ENCODE assay signal across 8 mouse cellular contexts in the genomic region with DNA sequence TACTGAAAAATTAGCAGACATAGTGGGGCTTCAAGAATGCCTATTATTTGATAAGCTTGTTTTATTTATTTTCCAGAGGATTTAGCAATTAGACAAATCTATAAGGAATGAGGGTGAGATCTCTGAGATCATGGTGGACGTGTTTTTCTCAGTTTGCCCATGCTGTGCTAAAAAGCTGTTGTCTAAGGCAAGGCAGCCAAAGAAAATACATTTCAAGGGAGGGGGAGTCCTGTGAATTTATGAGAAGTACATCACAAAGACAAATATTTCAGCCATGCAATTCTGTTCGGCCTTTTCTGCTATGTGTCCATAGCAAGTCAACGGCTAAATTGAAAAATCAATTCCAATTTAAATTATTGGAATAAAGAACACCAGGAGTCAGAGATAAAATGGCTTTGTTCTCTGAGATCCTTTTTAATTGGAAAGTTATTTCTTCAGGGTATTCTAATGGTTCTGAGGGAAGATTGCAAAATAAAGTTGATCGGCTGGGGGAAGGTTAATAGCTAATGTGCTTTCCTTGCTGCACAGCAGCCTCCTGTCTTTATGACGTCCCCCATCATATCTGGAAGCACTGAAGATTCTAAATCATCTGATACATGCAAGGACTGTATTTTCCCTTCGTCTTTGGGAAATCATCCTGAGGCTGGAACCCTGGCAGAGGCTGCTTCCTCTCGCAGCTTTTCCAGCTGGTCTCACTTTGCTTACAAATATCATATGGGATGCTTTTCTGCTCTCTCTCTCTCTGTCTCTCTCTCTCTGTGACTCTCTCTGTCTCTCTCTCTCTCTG.
A peak's percentile ranks its signal among the peaks of the same experiment; 100 is the strongest.
DNase-seq lines count a peak whose midpoint lies in the region; ATAC-seq and TF ChIP-seq lines count a peak whose summit lies in the region.
"Had no signal": no experiment of that assay in that cellular context is flagged by ENCODE, and none has a peak within 500 bp of the region (broad histone marks: within the 10 kb centered on the region; RNA-seq: fewer than 3 reads in every experiment).

No protein-coding gene starts in this region.

- intact Hi-C loops in heart, postnatal 36 days (cut with DNase I), result loop anchor here (1.0 kb wide), 1 partner anchor 27 kb away; no protein-coding TSS in a partner anchor

- no peak for TF ChIP-seq CTCF in heart, postnatal 0 days (IDR thresholded peaks at IDR 0.05; ENCODE audit: low read depth)

- DNase-seq in heart, postnatal 0 days (ENCODE audit: low spot score), result no peak
- no peak for DNase-seq in heart, postnatal 36 days
- peak; percentile 20 for DNase-seq in Muller cell, postnatal 12 days (ENCODE audit: inconsistent ontology term)
- DNase-seq in testis, postnatal 10 days (ENCODE audit: low spot score), result no peak
- DNase-seq in urinary bladder, adult 2 months (ENCODE audit: low spot score), result no peak

- no peak overlapping the region for H3K4me3 ChIP-seq in heart, postnatal 0 days (ENCODE audit: low read depth, low read length)
- H3K4me3 ChIP-seq in brown adipose tissue, adult 24 weeks (ENCODE audit: insufficient read depth, low read depth, low read length), result no peak overlapping the region
- H3K4me3 ChIP-seq in midbrain, embryonic 13.5 days (replicated peaks), result no peak overlapping the region
- H3K4me3 ChIP-seq: stomach, embryonic 15.5 days had no signal

- H3K27ac ChIP-seq in heart, postnatal 0 days (ENCODE audit: low read depth), result peak overlapping the region; percentile 48; the same call in 1 of the 2 replicates
- peak overlapping the region; percentile 92 for H3K27ac ChIP-seq in brown adipose tissue, adult 24 weeks (replicated peaks; ENCODE audit: low read depth, low read length)
- H3K27ac ChIP-seq in midbrain, embryonic 13.5 days, result peak overlapping the region; percentile 72
- H3K27ac ChIP-seq: stomach, embryonic 15.5 days had no signal

- 45% methylated on average over 7 of the region's 7 CpGs for WGBS in heart, postnatal 0 days
- 22% methylated on average over 7 of the region's 7 CpGs for WGBS in midbrain, embryonic 13.5 days

- H3K36me3 ChIP-seq in heart, postnatal 0 days (replicated peaks; ENCODE audit: control insufficient read depth, insufficient read depth, low read length), result no peaks in the 10 kb centered on the region
- H3K36me3 ChIP-seq in midbrain, embryonic 13.5 days, result no peaks in the 10 kb centered on the region
- H3K36me3 ChIP-seq: stomach, embryonic 15.5 days had no signal

- H3K27me3 ChIP-seq in heart, postnatal 0 days (ENCODE audit: control insufficient read depth, insufficient read depth, low read length), result no peaks in the 10 kb centered on the region
- H3K27me3 ChIP-seq in midbrain, embryonic 13.5 days, result no peaks in the 10 kb centered on the region
- H3K27me3 ChIP-seq: stomach, embryonic 15.5 days had no signal

- no peak overlapping the region for H3K9ac ChIP-seq in heart, postnatal 0 days (replicated peaks; ENCODE audit: low read depth, low read length)
- no peak overlapping the region for H3K9ac ChIP-seq in midbrain, embryonic 13.5 days (replicated peaks)
- H3K9ac ChIP-seq: stomach, embryonic 15.5 days had no signal

- H3K4me2 ChIP-seq in heart, postnatal 0 days (ENCODE audit: low read depth, low read length), result no peak overlapping the region
- H3K4me2 ChIP-seq in midbrain, embryonic 13.5 days (replicated peaks), result no peak overlapping the region
- H3K4me2 ChIP-seq: stomach, embryonic 15.5 days had no signal

- no peak for TF ChIP-seq EP300 in heart, postnatal 0 days (IDR thresholded peaks at IDR 0.05; ENCODE audit: low read depth)

- H3K4me1 ChIP-seq in heart, postnatal 0 days (ENCODE audit: control insufficient read depth, insufficient read depth), result no peaks in the 10 kb centered on the region
- H3K4me1 ChIP-seq in brown adipose tissue, adult 24 weeks (ENCODE audit: control insufficient read depth, insufficient read depth, insufficient read length, low read length), result peaks cover 11% of the 10 kb centered on the region
- peaks cover 5% of the 10 kb centered on the region; the same call in 1 of the 2 replicates for H3K4me1 ChIP-seq in midbrain, embryonic 13.5 days (replicated peaks)
- H3K4me1 ChIP-seq: stomach, embryonic 15.5 days had no signal

- no peaks in the 10 kb centered on the region for H3K9me3 ChIP-seq in heart, postnatal 0 days (replicated peaks; ENCODE audit: control insufficient read depth, low read length)
- H3K9me3 ChIP-seq in midbrain, embryonic 13.5 days, result no peaks in the 10 kb centered on the region
- H3K9me3 ChIP-seq: stomach, embryonic 15.5 days had no signal

- ATAC-seq in heart, postnatal 0 days (ENCODE audit: insufficient read depth, low read depth), result no peak
- no peak for ATAC-seq in midbrain, embryonic 13.5 days
